Mouse (Mus musculus) erythroid progenitor cell, adult 5-6 weeks (primary cell): ENCODE results near the gene Bckdk. TPM values are rescaled to one million over a fixed set of nuclear protein-coding genes. Genes with fewer than 3 reads are reported as not detected.
"Not testable (repeated sequence)": the region's sequence is repeated elsewhere in the genome, so short reads cannot be mapped to it uniquely, and the experiment has no call there.

Experiments
- ATAC-seq: replicated peaks from 2 replicates; pipeline ENCODE4 v1.8.0; 2016; ENCODE audit warnings: moderate number of reproducible peaks, mild to moderate bottlenecking, moderate TSS enrichment, inconsistent platforms; ENCODE audit not compliant: poor library complexity, low FRiP score, severe bottlenecking
- total RNA-seq, 2 experiments: library from RNA; stranded (forward) in 1 of 2; stranded (reverse) in 1 of 2; fragments of 150-400 nt in 1 of 2; fragments of 186-747, 209-891 nt in 1 of 2; gene quantifications; 2 replicates each; pipeline versions ENCODE4 v1.2.3 to v1.2.4; 2015 to 2017; ENCODE audit warnings: low replicate concordance in 2 of 2

Gene Bckdk
- total RNA-seq, 2 experiments from 2014 or later, result 9.7 to 58.7 TPM

GRCm38 (mm10) chr7:127894480-127894879 is 9.4 kb upstream of the Bckdk start:
- no peak for ATAC-seq

DNA sequence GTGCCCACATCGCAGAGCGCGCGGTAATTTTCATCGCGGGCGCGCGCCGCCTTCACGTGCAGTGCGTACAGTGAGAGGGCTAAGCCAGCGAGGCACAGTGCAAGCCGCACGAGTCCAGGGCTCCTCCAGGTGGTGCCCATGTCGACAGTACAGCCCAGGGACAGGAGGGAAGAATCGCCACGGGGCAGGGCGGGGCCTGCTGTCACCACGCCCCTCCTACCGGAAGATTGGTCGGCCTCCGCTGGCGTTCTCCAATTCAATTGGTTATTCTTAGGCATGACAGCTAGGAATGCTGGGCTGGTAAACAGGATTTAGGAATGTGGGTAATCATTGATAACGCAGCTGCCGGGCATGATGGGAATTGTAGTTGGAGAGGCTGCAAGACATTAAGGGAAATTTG is 8.4 kb upstream of the Bckdk start, which contains the start of the genes Gm21974 and Vkorc1:
Gene Gm21974 (minus strand): TSS at position 13 of the 400 bp plus-strand sequence.
Gene Vkorc1 (minus strand): TSS at position 176 of the 400 bp plus-strand sequence.
- ATAC-seq, result peak; percentile 96

DNA sequence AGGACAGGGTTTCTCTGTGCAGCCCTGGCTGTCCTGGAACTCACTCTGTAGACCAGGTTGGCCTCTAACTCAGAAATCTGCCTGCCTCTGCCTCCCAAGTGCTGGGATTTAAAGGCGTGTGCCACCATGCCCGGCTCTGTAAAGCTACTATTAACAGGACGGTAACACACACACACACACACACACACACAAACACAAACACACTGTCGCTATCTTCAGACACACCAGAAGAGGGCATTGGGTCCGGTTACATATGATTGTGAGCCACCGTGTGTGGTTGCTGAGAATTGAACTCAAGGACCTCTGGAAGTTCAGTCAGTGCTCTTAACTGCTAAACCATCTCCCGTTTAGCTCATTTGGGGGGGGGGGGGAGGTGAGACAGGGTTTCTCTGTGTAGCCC is 8.0 kb upstream of the Bckdk start:
- not testable (repeated sequence) for ATAC-seq

GRCm38 (mm10) chr7:127896384-127896783 is 7.5 kb upstream of the Bckdk start:
- peak; percentile 50 for ATAC-seq

DNA sequence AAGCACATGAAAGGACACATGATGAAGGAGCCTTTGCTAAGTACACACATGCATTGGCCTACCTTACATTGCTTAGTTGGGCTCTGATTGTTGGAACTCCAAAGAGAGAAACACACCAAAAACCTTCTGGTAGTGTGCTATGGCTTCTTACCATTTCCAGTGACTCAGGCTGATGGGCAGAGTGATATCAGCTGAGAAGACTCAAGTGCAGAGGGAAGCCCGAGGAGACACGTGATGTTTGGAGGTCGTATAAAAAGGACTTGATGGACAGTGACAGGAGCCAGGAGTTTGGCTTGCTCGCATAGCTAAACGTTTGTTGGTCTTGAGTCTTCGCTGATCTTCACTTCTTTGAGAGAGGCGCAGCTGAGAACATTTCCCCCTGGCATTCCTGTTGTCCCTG is 6.3 kb upstream of the Bckdk start:
- ATAC-seq, result no peak

GRCm38 (mm10) chr7:127898179-127898956 is 5.5 kb upstream of the Bckdk start:
- ATAC-seq, result no peak

GRCm38 (mm10) chr7:127899997-127900396 is 3.9 kb upstream of the Bckdk start:
- ATAC-seq, result no peak

DNA sequence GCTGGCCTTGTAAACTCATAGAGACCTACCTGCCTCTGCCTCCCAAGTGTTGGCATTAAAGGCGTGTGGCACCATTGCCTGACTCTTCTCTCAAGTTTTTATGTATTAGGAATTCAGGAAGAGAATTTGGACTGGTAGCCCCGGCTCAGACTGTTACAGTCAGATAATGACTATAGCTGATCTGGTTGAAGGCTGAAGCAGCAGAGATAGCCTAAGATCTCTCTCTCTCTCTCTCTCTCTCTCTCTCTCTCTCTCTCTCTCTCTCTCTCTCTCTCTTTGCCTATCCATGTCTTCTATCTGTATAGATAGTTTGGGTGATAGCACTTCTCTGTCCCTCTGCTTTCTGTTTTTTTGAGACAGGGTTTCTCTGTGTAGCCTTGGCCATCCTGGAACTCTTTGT is 2.1 kb upstream of the Bckdk start:
- ATAC-seq, result no peak

- no peak for ATAC-seq
These were observed 4.1 kb downstream of the Bckdk start for GRCm38 (mm10) chr7:127907939-127908338.

- ATAC-seq, result no peak
These were observed 4.8 kb downstream of the Bckdk start for GRCm38 (mm10) chr7:127908656-127909055.

DNA sequence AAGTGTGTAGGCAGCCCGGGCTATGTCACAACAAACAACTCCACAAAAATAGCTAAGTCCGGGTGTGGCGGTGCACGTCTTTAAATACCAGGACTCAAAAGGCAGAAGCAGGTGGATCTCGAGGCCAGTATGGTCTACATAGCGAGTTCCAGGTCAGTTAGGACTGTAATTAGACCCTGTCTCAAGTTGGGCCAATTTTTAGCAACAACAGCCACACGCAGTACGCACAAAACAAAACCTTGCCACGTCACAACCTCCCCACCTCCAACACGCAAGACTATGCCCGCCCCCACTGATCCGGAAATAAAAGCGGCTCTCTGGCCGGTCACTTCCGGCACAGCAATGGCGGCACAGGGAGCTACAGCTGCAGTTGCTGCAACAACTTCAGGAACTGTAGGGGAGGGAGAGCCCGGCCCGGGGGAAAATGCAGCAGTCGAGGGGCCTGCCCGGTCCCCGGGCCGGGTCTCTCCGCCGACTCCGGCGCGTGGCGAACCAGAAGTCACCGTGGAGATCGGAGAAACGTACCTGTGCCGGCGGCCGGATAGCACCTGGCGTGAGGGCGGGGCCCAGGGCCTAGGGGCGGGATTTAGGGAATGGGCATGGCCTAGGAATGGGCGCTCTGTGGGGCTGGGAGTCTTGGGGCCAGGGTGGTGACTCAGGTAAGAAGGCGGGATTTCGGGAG is 8.4 kb downstream of the Bckdk start, which contains the start of gene Kat8:
Gene Kat8 (plus strand): TSS at position 327 of the 682 bp plus-strand sequence.
- ATAC-seq, result peak; percentile 98

DNA sequence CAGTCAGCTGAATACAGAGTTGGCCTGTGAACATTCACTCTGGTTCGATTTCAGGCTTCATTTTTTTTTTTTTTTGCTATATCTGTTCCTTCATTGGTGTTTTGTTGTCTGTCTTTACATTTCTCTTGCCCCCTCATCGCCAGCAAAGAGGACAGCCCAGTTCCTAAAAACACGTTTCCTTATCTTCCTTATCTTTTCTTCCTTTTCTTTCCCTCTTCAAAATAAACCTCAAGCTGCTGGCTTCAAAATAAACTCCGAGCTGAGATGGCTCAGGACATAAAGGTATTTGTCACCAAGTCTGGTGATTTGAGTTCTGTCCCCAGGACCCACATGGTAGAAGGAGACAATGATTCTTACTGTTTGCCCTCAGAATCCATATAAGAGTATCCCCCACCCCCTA is 9.1 kb downstream of the Bckdk start:
- no peak for ATAC-seq

- no peak for ATAC-seq
These were observed 11.4 kb downstream of the Bckdk start for GRCm38 (mm10) chr7:127915293-127915692.

- ATAC-seq, result no peak
These were observed 14.3 kb downstream of the Bckdk start for GRCm38 (mm10) chr7:127918203-127918602.

- ATAC-seq, result no peak
These were observed 15.4 kb downstream of the Bckdk start for GRCm38 (mm10) chr7:127919290-127919689.

- ATAC-seq, result no peak
These were observed 17.6 kb downstream of the Bckdk start for GRCm38 (mm10) chr7:127921516-127921915.

DNA sequence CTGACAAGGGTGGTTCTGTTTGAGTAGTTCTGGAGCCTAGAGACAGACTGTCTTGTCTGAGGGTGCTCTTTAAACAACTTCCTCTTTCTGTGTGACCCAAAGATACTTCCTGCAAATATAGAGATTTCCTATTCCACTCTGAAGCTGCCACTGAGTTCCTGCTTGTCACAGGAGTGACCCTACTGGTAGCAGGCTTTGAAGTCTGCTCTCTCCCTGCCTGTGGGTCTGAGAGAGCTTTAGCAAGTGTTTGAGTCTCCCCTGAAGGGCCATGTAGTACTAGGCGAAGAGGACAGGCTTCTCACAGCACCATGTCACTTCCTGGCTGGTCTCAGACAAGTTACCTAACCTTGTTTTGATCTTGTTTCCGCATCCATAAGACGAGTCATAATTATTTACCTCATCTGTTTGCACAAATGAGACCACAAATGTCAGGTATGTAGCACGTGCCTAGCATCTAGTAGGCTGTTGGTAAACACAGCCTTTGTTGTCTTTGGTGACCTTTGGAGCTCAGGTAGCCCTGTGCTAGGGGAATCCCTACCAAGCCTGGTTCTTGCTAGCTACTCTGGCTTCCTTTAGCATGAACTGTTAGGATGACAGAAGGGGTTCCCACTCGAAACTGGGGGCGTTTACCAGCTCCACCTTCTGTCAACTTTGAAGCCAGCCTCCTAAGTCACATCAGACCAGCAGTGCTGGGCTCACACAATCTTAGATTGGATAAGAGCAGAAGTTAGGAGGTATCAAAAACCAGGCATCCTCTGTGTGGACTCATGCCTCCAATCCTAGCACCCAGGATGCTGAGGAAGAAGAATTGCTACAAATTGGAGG is 18.8 kb downstream of the Bckdk start:
- no peak for ATAC-seq

GRCm38 (mm10) chr7:127923714-127924113 is 19.8 kb downstream of the Bckdk start:
- ATAC-seq, result no peak

- ATAC-seq, result no peak
These were observed 21.4 kb downstream of the Bckdk start for GRCm38 (mm10) chr7:127925252-127925651.

DNA sequence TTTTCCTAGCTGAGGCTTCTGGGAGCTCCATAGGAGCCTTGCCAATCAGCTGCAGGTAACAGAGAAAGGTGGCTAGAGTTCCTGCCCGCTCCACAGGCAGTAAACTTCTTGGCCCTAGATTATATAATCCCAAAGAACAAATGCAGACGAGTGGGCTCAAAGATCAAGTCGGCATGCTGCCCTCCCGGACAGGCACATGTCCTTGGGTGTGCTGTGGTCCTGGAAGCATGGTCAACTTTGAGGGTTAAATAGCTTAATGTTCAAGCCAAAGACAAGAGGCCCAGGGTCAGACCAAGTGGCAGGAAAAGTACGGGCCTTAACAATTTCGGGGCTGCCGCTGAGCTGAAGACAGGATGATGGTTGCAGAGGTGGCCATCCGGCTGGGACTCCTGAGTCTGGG is 22.2 kb downstream of the Bckdk start:
- no peak for ATAC-seq
